Mouse (Mus musculus): ENCODE data around the gene Fgd3. TPM values are rescaled to one million over a fixed set of nuclear protein-coding genes. Genes with fewer than 3 reads are reported as not detected.
A peak's percentile ranks its signal among the peaks of the same experiment; 100 is the strongest.

The Fgd3 gene
- total RNA-seq, 2 experiments from 2014 or later: 19.8 to 27.2 TPM

DNA sequence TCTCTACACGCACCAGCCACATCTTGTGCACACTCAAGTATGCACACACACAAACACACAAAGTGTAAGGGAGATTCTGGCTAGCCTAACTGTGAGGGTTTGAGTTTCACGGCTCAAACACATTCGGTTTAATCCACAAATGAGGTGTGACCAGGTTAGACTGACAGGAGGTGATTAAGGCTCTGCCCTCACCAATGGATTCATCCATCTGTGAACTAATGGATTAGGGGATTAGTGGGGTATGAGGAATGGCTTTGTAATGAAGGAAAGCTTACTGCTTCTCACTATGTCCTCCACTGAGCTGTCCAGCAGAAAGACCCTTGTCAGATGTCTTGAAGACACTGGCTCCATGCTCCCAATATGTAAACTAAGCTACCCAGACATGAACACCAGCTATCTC is 101.5 kb downstream of the Fgd3 start:
- DNase-seq: no peak
- intact Hi-C loops (cut with DNase I): no loop called here

DNA sequence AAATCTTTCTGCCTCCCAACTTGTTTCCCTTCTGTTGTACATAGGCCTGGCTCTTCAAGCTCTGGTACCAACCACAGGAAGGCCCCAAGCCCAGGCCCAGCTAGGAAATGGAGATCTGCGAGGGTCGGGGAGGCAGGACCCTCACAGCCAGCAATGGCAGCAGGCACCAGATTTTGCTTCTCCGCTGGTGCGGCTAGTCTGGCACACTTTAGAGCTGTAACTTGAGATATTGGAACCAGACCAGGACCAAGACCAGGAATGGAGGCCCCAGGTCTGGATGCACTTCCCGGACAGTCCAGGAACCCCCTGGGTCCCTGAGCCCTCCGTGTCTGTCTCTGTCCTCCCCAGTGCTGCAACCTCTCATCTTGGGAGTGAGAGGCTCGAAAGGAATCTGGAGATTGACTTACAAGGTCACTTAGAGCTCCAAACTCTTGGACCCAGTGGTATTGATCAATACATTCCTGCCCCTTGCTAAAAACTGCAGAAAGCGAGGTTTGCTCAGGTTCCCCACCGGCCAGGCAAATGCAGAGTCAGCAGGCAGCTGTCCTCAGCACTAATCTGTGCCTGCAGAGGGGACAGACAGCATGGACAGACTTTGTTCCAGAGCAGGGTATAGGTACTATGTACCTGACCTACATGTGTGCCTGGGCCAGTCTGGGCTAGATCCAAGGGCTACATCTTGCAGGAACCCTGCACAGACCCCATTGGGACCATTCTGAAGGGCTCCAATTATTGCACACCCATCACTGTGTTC is 103.1 kb downstream of the Fgd3 start:
- DNase-seq: no peak
- intact Hi-C loops (cut with DNase I): no loop called here

DNA sequence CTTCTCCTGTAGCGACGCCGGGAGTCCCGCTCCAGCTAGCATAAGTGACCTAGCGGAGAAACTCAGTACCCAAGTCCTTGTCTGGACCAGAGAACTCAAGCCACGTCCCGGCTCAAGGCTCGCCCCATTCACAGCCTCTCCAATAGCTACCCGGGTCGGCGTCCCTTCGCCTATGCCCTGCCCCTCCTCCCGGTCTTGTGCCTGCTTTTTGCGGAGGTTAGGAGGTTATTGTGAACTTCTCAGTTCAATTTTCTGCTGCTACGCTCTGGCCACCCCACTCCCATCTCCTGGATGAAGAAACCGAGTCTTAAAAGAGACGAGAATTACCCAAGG is 103.9 kb downstream of the Fgd3 start:
- intact Hi-C loops (cut with DNase I): no loop called here
- no peak for DNase-seq

DNA sequence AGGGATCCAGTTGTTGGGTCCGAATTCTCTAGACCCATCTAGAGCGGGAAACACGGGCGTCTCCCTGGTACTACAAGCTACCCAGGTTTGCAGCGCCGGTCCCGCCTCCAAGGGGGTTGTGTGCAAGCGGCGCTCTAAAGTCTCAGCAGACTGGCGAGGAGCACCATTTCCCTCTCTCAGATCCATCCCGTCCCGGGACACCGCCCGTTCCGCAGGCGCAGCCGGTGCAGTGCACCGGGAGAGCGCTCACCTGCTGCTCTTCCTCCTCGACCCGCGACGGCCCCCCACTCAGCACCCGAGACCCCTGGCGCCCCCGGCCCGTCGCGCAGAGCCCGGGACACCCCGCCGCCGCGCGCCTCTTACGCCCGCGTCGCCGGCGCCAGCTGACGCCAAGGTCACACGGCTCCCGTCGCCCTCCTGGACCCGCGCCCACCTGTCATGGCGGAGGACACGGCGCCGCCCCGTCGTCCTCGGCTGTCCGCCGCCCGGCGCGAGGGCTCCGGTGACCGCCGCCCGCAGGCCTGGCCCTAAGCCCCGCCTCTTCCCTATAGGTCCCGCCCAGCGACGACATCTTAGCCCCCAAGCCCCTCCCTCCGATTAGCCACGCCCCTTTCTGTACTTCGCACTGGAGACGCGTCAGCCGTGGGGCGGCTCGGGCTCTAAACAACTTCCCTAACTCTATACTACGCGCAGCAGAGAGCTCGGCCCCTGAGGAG is 104.4 kb downstream of the Fgd3 start, which contains the start of gene Card19:
Card19 (minus strand) TSS at position 534 of the 716 bp plus-strand sequence.
- intact Hi-C loops (cut with DNase I): no loop called here

DNA sequence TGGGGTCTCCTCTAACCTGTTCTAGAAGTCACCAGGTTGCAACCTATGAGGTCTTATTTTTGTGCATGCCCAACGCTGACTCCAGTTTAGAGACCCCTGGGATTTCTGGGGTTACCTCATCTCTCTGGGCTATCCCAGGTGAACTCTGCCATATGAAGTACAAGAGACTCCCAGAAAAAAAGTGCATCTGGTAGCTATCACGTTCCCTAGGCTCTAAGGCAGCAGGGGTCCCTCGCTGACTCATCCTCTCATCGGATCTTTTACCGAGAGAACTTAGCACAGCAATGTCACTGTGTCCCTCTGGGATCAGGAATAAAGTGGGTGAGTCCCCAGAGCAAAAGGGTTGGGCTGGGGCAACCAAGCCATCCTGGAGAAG is 105.0 kb downstream of the Fgd3 start:
- DNase-seq: no peak
- intact Hi-C loops (cut with DNase I): no loop called here

More for the DNA sequence above, 104.4 kb downstream of the Fgd3 start, which contains the start of gene Card19:
- DNase-seq: peak; percentile 93

DNA sequence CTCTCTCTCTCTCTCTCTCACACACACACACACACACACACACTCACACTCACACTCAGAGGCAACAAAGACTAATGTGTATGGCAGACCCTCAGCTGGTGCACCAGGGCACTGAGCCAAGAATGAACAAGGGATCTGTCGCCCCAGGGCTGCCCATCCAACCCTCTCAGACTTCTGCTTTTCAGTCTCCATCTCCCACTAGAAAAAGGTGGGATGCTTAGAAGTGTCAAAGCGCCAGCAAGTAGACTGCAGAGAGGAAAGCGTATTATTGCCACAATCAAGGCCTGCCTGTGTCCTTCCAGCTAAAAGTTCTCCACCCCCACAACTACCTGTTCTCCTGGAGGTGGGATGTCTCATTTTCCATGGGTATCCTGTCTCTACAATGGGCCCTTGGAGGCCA is 105.7 kb downstream of the Fgd3 start:
- intact Hi-C loops (cut with DNase I): no loop called here

DNA sequence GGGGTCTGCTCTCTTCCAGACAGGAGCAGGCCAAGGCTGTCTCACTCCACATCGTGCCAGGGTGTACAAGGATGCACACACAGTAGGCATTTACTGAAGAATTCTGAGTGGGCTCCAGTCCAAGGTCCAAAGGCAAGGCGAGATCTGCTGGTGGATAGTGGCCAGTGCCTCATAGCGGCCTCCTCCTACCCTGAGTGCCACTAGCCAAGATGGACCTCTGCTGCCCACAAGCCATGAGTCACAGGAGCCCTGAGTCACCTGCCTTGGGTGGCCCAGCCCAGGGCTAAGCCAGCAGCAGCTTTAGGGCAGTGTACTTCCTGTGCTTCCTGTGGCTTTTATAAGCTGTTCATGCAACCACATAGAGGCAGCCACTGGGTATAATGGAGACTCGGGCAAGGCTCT is 106.6 kb downstream of the Fgd3 start:
- DNase-seq: no peak
- intact Hi-C loops (cut with DNase I): no loop called here

More for the DNA sequence above, 105.7 kb downstream of the Fgd3 start:
- DNase-seq: peak; percentile 53

DNA sequence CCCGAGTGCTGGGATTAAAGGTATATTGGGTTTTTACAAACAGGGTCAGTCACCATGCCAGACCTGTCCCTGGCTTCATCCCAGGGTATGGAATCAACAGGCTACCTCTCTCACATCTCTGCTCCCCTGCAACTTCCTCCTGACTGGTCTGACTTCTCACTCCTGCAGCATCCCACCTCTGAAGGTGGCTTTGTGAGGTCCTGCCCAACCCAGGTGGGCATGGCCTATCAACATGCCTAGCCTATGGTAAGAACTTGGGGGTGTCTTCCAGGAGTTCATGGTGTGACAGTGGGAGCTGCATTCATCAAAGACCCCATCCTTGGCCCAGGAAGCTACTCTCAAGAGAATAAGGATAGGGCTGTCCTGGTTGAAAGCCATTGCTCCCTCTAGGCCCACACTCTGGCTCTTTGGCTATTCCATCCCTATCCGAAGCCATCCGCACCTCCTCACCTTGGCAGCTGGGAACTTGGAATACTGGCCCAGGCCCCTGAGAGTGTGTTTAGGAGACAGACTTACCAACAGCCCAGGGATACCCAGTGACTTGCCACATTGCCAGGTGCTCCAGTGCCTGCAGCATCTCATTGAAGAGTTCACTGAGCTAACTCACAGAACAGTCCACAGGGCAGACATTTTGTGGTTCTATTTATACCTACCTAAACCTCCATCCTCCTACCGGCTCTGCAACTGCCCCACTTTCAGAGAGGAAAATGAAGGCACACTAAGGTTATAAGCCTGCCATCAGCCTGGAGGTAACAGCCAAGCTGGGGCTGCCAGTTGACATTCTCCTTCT is 107.2 kb downstream of the Fgd3 start:
- no peak for DNase-seq
- intact Hi-C loops (cut with DNase I): no loop called here

Other genes with a start within 250 kb of the Fgd3 start
- 100 to 1,000 TPM; 134 to 137 TPM for gene Wnk2, start 172.3 kb downstream of the Fgd3 start, total RNA-seq (2021)
- 10 to 100 TPM; 17.2 to 17.4 TPM for gene Ninj1, start 132.8 kb downstream of the Fgd3 start, total RNA-seq (2021)
- 10 to 100 TPM in 1 of 2 experiments, 1 to 10 TPM in 1; 7.6 to 12.6 TPM for gene Card19, start 104.3 kb downstream of the Fgd3 start, total RNA-seq (2021)
- under 1 TPM; 0.54 to 0.58 TPM for gene Susd3, start 71.6 kb downstream of the Fgd3 start, total RNA-seq (2021)
- 10 to 100 TPM; 56.6 to 57.2 TPM for gene Bicd2, start 21.3 kb upstream of the Fgd3 start, total RNA-seq (2021)
- 10 to 100 TPM; 12.7 to 12.8 TPM for gene Ippk, start 100.9 kb upstream of the Fgd3 start, total RNA-seq (2021)
- 1 to 10 TPM; 2.4 to 2.8 TPM for gene Tes3-ps, start 173.0 kb upstream of the Fgd3 start, total RNA-seq (2021)
- 1 to 10 TPM; 1.7 to 1.9 TPM for gene Ecm2, start 184.5 kb upstream of the Fgd3 start, total RNA-seq (2021)
- 1 to 10 TPM in 1 of 2 experiments, under 1 TPM in 1; 0.89 to 1.1 TPM for gene Aspn, start 224.1 kb upstream of the Fgd3 start, total RNA-seq (2021)